Mouse (Mus musculus): ENCODE data around the gene Hba-a1. TPM values are rescaled to one million over a fixed set of nuclear protein-coding genes. Genes with fewer than 3 reads are reported as not detected.
"Not testable (repeated sequence)": the region's sequence is repeated elsewhere in the genome, so short reads cannot be mapped to it uniquely, and the experiment has no call there.

Hba-a1 gene
- polyA plus RNA-seq, 1 experiment = 62.4 TPM

DNA sequence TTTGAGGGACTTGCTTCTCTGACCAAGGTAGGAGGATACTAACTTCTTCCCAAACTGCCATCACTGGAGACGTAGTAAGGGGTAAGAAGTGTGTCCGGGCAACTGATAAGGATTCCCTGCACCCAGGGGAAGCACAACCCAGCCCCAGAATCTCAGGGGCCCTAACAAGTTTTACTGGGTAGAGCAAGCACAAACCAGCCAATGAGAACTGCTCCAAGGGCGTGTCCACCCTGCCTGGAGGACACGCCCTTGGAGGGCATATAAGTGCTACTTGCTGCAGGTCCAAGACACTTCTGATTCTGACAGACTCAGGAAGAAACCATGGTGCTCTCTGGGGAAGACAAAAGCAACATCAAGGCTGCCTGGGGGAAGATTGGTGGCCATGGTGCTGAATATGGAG is 12.9 kb downstream of the Hba-a1 start, which contains the start of gene Hba-a2:
Hba-a2 (plus strand) TSS at position 287 of the 400 bp plus-strand sequence.
- DNase-seq (ENCODE audit: low spot score) = not testable (repeated sequence)

DNA sequence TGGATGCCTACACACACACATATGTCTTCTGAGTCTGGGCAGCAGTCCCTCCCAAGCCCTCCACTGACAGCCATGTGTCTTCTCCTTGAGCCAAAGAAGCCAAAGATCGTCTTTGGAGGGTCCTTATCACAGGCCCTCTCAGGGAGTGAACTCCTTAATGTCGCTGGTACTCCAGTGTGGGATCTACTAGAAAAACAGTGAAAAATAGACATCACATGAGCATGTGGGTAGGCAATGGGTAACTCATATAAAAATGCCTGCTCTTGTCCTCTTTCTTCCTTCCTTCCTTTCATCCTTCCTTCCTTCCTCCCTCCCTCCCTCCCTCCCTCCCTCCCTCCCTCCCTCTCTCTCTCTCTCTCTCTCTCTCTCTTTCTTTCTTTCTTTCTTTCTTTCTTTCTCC is 14.1 kb downstream of the Hba-a1 start:
- DNase-seq (ENCODE audit: low spot score) = not testable (repeated sequence)

DNA sequence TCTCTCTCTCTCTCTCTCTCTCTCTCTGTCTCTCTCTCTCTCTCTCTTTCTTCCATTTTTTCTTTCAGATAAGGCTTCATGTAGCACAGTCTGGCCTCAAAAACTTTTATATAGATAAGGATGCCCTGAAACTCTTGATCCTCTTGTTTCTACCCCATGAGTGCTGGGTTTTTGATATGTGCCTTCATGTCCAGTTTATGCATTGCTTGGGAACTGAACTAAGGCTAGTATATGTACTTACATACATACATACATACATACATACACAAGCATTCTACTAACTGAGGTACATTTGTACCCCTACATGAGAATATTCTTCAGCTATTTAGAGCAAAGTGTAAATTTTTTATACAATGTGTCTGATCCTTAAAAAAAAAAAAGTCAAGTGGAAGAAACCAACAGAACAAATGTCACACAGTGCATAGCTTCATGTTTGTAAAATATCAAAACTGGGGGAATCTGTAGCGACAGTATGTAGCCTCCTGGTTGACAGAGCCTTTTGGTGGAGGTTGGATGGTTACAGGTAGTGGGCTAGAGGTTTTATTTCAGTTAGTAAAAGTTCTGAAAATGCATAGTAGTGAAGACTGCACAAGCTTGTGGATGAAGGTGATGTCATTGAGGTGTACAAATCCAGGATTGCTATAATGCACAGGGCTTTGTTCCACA is 14.7 kb downstream of the Hba-a1 start:
- DNase-seq (ENCODE audit: low spot score) = no peak

DNA sequence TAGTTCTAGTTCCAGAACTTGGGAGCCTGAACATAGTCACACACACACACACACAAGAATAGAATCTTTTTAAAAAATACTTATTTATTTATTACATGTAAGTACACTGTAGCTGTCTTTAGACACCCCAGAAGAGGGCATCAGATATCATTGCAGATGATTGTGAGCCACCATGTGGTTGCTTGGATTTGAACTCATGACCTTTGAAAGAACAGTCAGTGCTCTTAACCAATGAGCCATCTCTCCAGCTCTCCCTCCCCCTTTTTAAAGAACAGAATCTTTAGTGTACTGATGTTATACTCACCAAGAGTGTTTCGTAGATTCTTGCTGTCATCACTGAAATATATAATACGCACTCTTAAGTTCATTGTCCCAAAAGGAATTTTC is 15.2 kb downstream of the Hba-a1 start:
- DNase-seq (ENCODE audit: low spot score) = no peak

DNA sequence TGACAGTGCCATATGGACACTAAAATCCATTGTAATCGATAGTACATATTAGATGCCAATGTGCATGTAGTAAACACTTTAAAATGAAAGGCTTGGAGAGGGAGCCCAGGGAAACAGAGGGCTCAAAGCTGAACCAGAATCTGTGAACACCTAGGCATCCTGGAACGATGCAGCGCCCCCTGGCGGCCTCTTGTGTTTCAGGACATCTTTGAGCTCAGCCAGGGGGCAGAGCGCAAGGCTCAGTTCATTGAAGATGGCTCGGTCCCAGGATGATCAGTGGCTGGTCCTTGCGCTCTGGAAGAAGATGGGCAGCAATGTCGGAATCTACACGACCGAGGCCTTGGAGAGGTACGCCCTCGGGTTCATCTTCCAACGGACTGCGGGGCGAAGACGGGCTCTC is 16.6 kb downstream of the Hba-a1 start, which contains the start of gene Hbq1a:
Hbq1a (plus strand) TSS at position 205 of the 400 bp plus-strand sequence.
- DNase-seq (ENCODE audit: low spot score) = peak; percentile 34

DNA sequence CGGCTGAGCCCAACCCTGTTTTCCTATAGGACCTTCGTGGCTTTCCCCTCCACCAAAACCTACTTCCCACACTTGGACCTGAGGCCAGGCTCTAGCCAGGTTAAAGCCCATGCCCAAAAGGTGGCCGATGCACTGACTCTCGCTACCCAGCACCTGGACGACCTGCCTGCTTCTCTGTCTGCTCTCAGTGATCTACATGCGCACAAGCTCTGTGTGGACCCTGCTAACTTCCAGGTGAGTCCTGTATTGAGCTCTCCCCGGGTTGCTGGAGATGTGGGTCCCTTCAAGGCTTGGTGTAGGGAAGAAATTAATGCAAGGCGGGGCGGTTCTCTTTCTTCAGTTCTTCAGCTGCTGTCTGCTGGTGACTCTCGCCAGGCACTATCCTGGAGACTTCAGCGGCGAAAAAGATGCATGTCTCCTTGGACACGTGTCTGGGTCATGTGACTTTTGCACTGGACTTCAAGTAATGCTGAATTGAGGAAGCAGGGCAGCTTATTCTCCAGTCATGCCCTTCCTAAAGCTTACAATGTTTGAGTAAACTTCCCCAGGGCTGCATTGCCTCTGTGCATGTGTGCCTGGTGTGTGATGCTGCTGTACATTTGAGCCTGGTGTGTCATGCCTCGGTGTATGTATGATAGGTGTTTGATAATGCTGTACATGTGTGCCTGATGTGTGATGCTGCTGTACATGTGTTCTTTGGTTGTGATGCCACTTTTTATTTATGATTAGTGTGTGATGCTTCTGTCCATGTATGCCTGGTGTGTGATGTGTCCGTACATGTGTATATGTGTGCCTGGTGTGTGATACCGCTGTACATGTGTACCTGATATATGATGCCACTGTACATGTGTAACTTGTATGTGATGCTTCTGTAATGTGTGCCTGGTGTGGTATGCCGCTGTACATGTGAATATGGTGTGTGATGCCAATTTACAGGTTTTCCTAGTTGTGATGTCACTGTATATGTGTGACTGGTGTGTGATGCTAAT is 17.3 kb downstream of the Hba-a1 start:
- no peak for DNase-seq (ENCODE audit: low spot score)

DNA sequence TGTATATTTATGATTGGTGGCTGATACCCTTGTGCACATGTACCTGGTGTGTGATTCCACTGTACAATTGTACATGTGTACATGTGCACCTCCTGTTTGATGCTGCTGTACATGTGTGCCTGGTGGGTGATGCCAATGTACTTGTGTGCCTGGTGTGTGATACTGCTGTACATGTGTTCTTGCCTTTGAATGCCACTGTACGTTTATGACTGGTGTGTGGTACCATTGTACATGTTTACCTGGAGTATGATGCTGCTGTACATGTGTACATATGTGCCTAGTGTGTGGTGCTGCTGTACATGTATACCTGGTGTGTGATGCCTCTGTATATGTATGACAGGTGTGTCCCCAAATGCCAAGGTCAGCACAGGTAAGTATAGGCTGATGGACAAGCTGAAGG is 18.2 kb downstream of the Hba-a1 start:
- no peak for DNase-seq (ENCODE audit: low spot score)

DNA sequence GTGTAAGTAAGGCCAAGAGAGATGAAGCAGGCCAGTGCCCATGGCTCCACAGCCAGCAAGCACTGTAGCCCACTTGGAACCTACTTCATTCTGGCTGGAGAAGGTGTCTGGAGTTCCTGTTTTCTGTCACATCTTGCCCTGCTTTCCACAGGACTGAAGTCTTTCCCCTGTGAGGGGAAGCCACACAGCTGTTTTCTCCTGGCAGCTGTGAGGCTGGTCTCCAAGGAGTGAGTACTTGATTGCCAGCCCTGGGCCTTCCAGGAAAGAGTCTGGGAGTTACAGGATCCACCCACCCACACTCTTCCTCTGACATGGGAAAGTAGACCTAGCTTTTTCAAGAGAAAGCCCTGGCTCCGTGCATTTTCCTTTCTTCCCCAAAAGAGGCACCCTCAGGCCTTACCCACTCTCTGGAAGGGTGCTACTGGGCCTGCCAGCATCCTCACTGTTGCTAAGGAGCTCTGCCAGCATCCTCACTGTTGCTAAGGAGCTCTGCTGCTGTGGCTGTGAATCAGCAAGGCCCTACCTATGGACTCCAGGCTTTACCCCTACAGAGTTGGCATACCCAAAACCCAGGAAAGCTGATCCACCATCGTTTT is 19.6 kb downstream of the Hba-a1 start:
- DNase-seq (ENCODE audit: low spot score) = no peak

DNA sequence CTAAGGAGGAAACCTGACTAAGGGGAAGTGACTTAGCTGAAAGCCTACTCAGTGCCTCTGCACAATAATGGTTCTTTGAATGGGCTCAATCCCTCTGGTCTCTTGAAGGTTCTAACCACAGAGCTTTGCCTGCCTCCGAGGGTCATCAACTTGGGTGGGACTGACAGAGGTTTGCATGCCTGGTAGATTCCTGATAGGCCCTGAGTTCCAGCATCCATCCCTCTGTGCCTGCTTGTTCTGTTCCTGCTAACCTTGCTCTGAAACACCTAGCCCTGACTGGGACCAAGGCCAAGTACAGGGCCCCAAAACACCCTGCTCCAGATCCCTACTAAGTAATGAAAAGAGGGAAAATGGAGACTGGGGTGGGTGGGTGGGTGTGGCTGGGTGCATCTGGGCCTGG is 20.1 kb downstream of the Hba-a1 start:
- no peak for DNase-seq (ENCODE audit: low spot score)

DNA sequence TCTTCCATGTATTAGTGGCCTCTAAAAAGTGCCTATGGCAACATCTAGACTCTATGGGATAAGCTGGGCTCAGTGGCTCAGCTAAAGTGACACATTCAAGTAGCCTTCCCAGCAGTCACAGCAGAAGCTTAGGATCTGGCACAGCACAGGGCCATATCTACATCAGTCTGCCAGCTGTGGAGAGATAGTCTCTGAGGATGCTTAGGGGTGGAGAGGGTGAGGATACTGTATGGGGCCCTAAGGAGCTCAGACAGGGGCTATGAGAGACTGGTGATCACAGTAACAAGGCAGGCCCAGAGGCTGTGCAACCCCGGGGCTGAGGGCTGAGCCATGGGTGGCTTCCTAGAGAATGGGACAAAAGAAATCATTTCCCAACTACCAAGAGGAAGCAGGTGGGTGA is 23.7 kb downstream of the Hba-a1 start:
- DNase-seq (ENCODE audit: low spot score) = no peak

DNA sequence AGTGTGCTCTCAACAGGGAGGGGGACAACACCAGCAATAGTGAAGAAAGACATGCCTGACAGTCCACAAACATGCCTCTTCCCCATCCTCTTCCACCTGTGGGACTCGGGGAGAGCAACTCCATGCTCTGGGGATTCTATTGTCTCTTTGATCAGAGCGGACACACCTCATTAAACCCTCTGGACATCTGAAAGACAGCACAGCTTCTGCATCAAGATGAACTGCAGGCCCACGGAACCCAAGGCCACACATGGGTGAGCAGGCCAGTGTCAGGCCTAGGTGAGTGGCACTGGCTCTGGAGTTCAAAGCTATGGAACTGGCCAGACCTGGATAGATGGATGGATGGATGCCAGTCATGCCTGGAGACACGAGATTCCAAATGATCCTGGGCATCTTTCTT is 26.1 kb downstream of the Hba-a1 start:
- no peak for DNase-seq (ENCODE audit: low spot score)

DNA sequence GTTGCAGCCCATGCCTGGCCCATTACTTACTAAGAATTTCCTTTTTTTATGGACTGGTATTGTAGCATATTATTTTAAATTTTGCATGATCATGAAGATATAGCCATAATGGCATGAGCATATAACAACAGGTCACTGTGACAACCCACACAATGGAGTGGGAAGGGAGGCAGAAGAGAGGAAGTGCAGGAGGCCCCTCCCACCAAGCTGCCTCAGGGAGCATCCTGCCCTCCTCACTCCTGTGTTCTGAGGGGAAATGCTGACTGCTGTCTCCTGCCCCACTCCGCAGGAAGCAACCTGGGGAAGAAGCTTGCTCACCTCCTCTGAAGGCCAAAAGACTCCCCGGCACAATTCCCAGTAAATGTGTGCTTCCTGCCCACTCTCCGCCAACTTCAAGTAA is 26.6 kb downstream of the Hba-a1 start:
- DNase-seq (ENCODE audit: low spot score) = no peak

DNA sequence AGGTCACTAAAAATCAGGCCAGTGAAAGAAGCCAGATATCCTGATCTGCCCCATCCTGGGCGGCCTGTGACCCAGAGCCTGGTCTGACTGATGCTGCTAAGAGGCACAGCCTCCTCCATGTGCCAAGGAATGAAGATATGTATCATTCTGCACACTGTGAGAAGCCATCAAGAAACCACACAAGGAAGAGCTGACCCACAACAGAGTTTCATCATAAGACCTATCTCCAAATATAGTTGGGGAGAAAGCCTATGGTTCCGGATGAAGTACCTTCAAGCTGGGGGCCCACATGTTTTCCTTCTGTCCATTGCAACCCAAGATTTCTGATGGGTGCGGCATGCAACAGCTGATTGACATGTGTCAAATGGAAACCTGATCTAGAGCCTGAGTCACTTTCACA is 32.7 kb downstream of the Hba-a1 start:
- no peak for DNase-seq (ENCODE audit: low spot score)

DNA sequence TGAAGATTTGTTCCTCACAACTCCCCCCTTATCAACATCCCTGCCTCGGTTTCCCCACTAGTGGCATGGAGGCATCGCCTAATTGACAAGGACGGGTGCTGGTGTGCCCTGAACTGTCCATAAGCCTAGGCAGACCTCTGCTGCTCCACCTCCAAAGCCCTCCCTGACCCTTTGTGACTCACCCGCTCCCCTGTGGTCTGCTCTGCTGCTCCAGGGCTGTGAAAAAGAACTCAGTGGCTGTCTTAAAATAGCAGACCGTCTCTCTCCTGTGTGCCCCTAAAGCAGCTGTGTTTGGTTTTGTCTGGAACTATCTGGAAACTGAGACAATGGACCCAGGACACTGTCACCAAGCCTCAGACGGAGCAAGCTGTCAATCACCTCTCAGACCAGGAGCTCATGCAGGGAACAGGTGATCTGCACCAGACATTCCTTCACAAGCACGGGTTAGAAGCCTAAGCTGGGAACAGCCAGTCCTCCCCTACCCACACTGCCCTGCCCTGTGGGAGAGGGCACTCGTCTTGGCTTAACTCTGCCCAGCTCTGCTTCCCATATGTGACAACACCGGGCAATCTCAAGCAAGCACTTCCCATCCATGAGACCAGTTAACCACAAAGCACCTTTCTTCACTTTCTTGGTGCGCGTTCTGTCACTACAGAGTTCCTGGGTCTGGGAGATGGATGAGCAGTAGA is 37.3 kb downstream of the Hba-a1 start:
- DNase-seq (ENCODE audit: low spot score) = no peak

DNA sequence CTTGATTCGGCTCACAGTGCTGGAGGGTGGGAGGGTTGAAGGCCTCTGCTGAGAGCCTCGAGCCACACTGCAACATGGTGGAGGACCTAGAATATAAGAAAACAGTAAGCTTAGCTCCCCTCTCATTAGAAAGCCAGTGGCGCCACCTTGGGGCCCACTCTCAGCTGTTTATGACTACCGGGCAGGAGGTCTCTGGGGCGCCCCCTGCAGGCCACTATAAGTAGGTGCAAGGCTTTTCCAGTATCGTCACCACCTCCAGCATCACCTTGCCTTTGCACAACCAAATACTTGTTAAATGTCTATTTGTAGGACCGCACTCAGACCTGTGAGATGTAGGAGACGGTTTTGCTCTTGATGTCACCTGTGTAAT is 37.9 kb downstream of the Hba-a1 start:
- no peak for DNase-seq (ENCODE audit: low spot score)

DNA sequence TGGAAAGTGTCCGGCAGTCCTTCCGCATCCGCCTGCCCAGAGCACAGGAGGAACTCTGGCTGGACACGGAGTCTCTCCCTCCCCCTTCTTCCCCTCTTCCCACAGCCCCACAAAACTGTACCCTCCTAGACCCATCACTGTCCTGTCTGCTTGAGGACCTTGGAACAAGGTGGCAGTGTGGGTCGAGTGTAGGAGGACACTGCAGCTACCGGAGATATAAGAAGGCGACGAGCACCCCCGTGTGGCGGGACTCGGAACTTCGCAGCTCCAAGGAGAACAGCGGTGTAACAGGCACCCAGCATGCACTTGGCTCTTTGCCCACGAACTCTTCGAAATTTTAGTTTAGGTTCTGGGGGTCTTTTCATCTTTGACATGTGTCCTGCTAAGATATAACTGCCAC is 41.3 kb downstream of the Hba-a1 start:
- DNase-seq (ENCODE audit: low spot score) = peak; percentile 75

DNA sequence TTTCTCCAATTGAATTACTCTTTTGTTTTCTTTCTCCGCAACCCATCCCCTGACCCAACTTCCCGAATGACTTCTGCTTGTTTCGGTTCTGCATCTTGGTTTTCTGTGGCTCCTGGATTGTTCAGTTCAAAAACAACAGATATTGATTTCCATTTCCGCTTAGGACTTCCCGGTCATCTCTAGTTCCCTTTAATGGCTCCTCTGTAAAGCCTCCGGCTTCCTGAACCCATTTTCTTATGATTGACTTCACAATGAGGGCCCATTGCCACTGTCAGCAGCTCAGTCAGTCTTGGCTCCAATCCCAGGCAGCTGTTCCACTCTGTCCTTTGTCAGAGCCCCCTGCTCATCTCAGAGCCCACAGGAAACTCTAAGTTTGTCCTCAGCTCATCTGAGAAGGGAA is 47.8 kb downstream of the Hba-a1 start:
- no peak for DNase-seq (ENCODE audit: low spot score)

DNA sequence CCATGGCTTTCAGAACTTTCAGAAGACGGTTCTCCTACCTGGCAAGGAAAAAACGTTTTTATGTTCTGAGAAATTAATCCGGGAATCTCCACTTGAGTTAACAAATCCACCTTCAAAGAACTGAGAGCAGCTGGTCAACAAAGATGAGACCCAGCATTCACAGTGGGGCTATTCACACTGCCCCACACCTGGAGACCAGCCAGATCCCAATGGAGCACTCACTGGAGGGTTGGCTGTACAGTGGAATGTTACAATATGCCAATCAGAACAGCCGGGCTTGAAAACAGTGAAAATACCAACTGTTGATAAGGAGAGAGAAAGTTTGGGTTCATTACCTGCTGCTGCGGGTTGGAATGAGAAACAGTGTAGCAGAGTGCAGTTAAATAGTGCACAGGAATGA is 48.5 kb downstream of the Hba-a1 start:
- no peak for DNase-seq (ENCODE audit: low spot score)

DNA sequence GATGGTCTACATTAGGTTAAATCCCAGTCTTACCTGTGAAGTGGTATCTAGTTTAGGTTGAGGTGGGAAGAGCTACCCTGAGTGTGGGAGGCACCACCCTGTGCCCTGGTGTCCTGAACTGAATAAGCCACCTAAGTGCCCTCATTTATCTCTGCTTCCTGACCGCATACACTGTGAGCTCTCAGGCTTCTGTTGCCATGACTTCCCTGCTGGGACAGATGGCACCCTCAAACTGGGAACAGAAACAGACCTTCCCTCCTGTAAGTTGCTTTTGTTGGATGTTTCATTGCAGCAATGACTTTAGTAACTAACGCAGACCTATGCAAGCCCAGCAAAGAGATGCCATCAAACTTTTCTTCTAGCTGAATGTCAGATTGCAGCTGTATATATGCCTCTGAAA is 49.9 kb downstream of the Hba-a1 start:
- no peak for DNase-seq (ENCODE audit: low spot score)

Measured in urinary bladder, adult 2 months (tissue).